Mouse (Mus musculus): ENCODE results near the gene Cntrob.

Cntrob gene

DNA sequence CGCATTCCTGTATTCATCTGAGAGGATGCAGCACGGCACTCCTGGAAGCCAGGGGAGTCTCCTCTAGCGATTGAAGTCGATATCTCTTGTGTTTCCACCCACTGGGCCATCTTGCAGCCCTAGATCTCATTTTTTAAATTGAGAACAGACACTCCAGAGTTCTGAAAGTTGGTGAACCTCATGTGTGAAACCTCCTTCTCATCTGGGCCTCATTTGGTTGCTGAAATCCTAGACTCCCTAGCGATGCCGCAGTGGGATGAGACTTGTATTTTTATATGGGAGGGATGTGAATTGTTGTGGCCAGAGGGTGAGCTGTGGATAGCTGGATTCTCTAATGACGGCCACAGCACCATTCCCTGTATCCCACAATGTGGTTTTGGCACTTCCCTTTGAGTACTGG, 71.6 kb downstream of the Cntrob start:
- intact Hi-C loops (cut with DNase I) = no loop called here

DNA sequence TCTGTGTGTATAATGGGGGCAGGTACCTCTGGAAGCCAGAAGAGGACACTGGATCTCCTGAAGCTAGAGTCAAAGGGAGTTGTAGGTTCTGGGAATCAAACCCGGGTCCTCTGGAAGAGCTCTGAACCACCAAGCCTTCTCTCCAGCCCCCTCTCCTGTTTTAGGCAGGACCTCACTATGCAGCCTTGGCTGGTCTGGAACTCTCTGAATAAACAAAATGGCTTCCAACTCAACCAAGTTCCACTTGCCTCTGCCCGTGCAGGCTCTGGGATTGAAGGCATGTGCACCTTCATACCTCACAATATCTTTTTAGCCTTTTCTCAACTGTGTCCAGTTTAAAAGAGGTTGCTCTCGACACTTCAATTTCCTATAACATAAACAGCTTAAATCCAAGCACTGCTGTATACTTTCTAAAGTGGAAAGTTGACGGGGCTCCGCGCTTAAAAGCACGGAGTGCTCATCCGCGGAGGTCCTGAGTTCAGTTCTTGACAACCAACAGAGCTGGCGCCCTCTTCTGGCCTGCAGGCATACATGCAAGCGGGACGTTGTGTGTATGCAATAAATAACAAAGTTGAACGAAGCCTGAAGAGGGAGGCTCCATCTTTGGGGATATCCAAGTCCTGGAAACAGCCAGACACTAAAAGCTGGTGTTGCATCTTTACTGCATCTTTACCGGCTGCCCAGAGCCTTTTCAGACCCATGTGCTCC, 72.3 kb downstream of the Cntrob start:
- intact Hi-C loops (cut with DNase I) = no loop called here

DNA sequence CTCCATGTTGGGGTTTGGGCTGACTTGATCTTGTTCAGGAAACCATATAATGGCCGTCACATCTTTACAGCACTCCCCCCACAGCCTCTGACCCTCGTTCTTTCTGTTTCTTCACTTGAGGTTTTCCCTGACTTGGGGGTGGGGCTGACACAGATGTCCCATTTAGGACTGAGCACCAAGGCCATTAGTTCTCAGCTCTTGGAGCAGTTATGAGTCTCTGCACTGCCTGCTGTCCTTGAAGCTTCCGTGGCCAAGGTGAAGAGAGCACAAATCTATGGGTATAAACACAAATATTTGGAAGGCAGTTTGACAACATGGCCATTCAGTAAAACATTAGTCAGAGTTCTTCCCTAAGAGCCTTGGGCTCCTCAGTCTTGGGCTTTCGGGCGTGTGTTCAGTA, 73.5 kb downstream of the Cntrob start:
- intact Hi-C loops (cut with DNase I) = no loop called here

Measured in adrenal gland (tissue).